Mouse (Mus musculus) lung, postnatal 0 days (tissue): Measurements from ENCODE around the gene Mtx3.

Experiments
- CTCF ChIP-seq: IDR thresholded peaks from 2 replicates; pipeline ENCODE4 v1.5.1; 2016; ENCODE audit warnings: antibody characterized with exemption, mild to moderate bottlenecking
- EP300 ChIP-seq: IDR thresholded peaks from 2 replicates; pipeline ENCODE4 v1.6.1; 2016; ENCODE audit warnings: antibody characterized with exemption, mild to moderate bottlenecking, control low read depth

- TF ChIP-seq CTCF (no peak), EP300 (no peak)
These were observed 36.0 kb downstream of the Mtx3 start for GRCm38 (mm10) chr13:92880589-92880988.
